Mouse (Mus musculus) heart, embryonic 11.5 days (tissue): ENCODE measurements at regions not wholly inside any gene's neighbourhood (a gene's known extent, or its start where the extent isn't known, plus 50 kb on each side); places are given as distances from the start of the nearest gene placed in this dataset.

Experiments
- ATAC-seq: fragments of 200-750 bp; cut with Nextera tagmentation; replicated peaks from 2 replicates; pipeline ENCODE4 v1.8.0; 2017; ENCODE audit warnings: moderate library complexity; ENCODE audit not compliant: insufficient number of reproducible peaks, low FRiP score, low TSS enrichment
- H3K27ac ChIP-seq: fragments of 300-500 bp; sonication (generic); 2 replicates; pipeline ENCODE4 v1.5.1; 2014; ENCODE audit warnings: mild to moderate bottlenecking, low read depth, low read length
- H3K27me3 ChIP-seq: fragments of 300-500 bp; sonication (generic); 2 replicates; pipeline ENCODE4 v1.6.1; 2014; ENCODE audit warnings: mild to moderate bottlenecking, low read length, mixed read lengths; ENCODE audit not compliant: control insufficient read depth, insufficient read depth
- H3K36me3 ChIP-seq: fragments of 300-500 bp; sonication (generic); 2 replicates; pipeline ENCODE4 v1.6.1; 2014; ENCODE audit warnings: mild to moderate bottlenecking, low read length, moderate library complexity, mixed read lengths; ENCODE audit not compliant: control insufficient read depth, insufficient read depth
- H3K4me1 ChIP-seq: fragments of 300-500 bp; sonication (generic); 2 replicates; pipeline ENCODE4 v1.6.1; 2014; ENCODE audit warnings: low read length; ENCODE audit not compliant: control insufficient read depth, insufficient read depth
- H3K4me2 ChIP-seq: fragments of 300-500 bp; sonication (generic); 2 replicates; pipeline ENCODE4 v1.6.1; 2014; ENCODE audit warnings: mild to moderate bottlenecking, moderate library complexity
- H3K4me3 ChIP-seq: fragments of 300-500 bp; sonication (generic); 2 replicates; pipeline ENCODE4 v1.5.1; 2014; ENCODE audit warnings: low read depth, low read length
- H3K9ac ChIP-seq: fragments of 300-500 bp; sonication (generic); 2 replicates; pipeline ENCODE4 v1.6.1; 2014; ENCODE audit warnings: mild to moderate bottlenecking, low read depth, low read length, moderate library complexity
- H3K9me3 ChIP-seq: fragments of 300-500 bp; sonication (generic); replicated peaks from 2 replicates; pipeline ENCODE4 v1.6.1; 2016; ENCODE audit warnings: low read length; ENCODE audit not compliant: control insufficient read depth
- WGBS: fragments of 180-500 bp; shearing (Covaris S2); extraction: QIAGEN DNeasy Blood & Tissue Kit; methylation state at CpG from one replicate; pipeline ENCODE4 v1.1.7; 2014; ENCODE audit not compliant: insufficient replicate concordance; 5-methylcytosine and 5-hydroxymethylcytosine counted together

- H3K36me3 ChIP-seq, result no peaks in the 10 kb centered on the region
- H3K4me1 ChIP-seq, result no peaks in the 10 kb centered on the region
- no peaks in the 10 kb centered on the region for H3K27me3 ChIP-seq
- no peak overlapping the region for H3K27ac ChIP-seq
- no peak overlapping the region for H3K9ac ChIP-seq
- 68% methylated on average over 3 of the region's 3 CpGs for WGBS
- no peaks in the 10 kb centered on the region for H3K9me3 ChIP-seq
- ATAC-seq, result no peak
- H3K4me2 ChIP-seq, result no peak overlapping the region
- no peak overlapping the region for H3K4me3 ChIP-seq
Measured at GRCm38 (mm10) chr2:114844389-114844771, 189.6 kb upstream of the Dph6 start.

GRCm38 (mm10) chr2:114848439-114848838 is 193.7 kb upstream of the Dph6 start:
- H3K27ac ChIP-seq, result no peak overlapping the region
- WGBS, result 78% methylated on average over 5 of the region's 5 CpGs

GRCm38 (mm10) chr2:114848914-114849313 is 194.2 kb upstream of the Dph6 start:
- H3K36me3 ChIP-seq, result no peaks in the 10 kb centered on the region
- 68% methylated on average over 2 of the region's 2 CpGs for WGBS

More at GRCm38 (mm10) chr2:114848439-114848838, 193.7 kb upstream of the Dph6 start:
- no peak for ATAC-seq
- Histone ChIP-seq H3K36me3 (no peaks in the 10 kb centered on the region), H3K4me2 (no peak overlapping the region), H3K9ac (no peak overlapping the region), H3K9me3 (no peaks in the 10 kb centered on the region), H3K4me1 (no peaks in the 10 kb centered on the region), H3K27me3 (no peaks in the 10 kb centered on the region), H3K4me3 (no peak overlapping the region)

GRCm38 (mm10) chr2:114853715-114854530 is 199.2 kb upstream of the Dph6 start:
- no peaks in the 10 kb centered on the region for H3K36me3 ChIP-seq
- no peak overlapping the region for H3K9ac ChIP-seq
- WGBS, result 43% methylated on average over 13 of the region's 13 CpGs
- H3K27me3 ChIP-seq, result no peaks in the 10 kb centered on the region
- no peak for ATAC-seq
- H3K4me3 ChIP-seq, result no peak overlapping the region
- H3K9me3 ChIP-seq, result no peaks in the 10 kb centered on the region
- H3K27ac ChIP-seq, result no peak overlapping the region
- H3K4me2 ChIP-seq, result no peak overlapping the region
- H3K4me1 ChIP-seq, result no peaks in the 10 kb centered on the region

More at GRCm38 (mm10) chr2:114848914-114849313, 194.2 kb upstream of the Dph6 start:
- no peak overlapping the region for H3K9ac ChIP-seq
- no peak overlapping the region for H3K4me3 ChIP-seq
- no peak overlapping the region for H3K4me2 ChIP-seq
- no peaks in the 10 kb centered on the region for H3K27me3 ChIP-seq
- no peak for ATAC-seq
- H3K27ac ChIP-seq, result no peak overlapping the region
- H3K9me3 ChIP-seq, result no peaks in the 10 kb centered on the region
- H3K4me1 ChIP-seq, result no peaks in the 10 kb centered on the region

GRCm38 (mm10) chr2:114872272-114872671 is 217.5 kb upstream of the Dph6 start:
- WGBS, result 72% methylated on average over 7 of the region's 7 CpGs

GRCm38 (mm10) chr2:114873090-114873489 is 218.3 kb upstream of the Dph6 start:
- no peaks in the 10 kb centered on the region for H3K36me3 ChIP-seq
- no peaks in the 10 kb centered on the region for H3K27me3 ChIP-seq
- no peaks in the 10 kb centered on the region for H3K4me1 ChIP-seq
- H3K4me3 ChIP-seq, result no peak overlapping the region
- no peak overlapping the region for H3K9ac ChIP-seq
- H3K9me3 ChIP-seq, result no peaks in the 10 kb centered on the region
- no peak overlapping the region for H3K4me2 ChIP-seq
- no peak overlapping the region for H3K27ac ChIP-seq
- no peak for ATAC-seq
- WGBS, result 65% methylated on average over 4 of the region's 4 CpGs

More at GRCm38 (mm10) chr2:114872272-114872671, 217.5 kb upstream of the Dph6 start:
- no peak overlapping the region for H3K4me3 ChIP-seq
- no peak overlapping the region for H3K4me2 ChIP-seq
- H3K27ac ChIP-seq, result no peak overlapping the region
- H3K9me3 ChIP-seq, result no peaks in the 10 kb centered on the region
- ATAC-seq, result no peak
- H3K36me3 ChIP-seq, result no peaks in the 10 kb centered on the region
- no peaks in the 10 kb centered on the region for H3K27me3 ChIP-seq
- no peaks in the 10 kb centered on the region for H3K4me1 ChIP-seq
- no peak overlapping the region for H3K9ac ChIP-seq

- Histone ChIP-seq H3K9ac (no peak overlapping the region), H3K36me3 (no peaks in the 10 kb centered on the region), H3K4me2 (no peak overlapping the region), H3K27me3 (no peaks in the 10 kb centered on the region), H3K4me1 (no peaks in the 10 kb centered on the region), H3K27ac (no peak overlapping the region), H3K4me3 (no peak overlapping the region), H3K9me3 (no peaks in the 10 kb centered on the region)
- no peak for ATAC-seq
- 52% methylated on average over 2 of the region's 2 CpGs for WGBS
Measured at GRCm38 (mm10) chr2:114879084-114879483, 224.3 kb upstream of the Dph6 start.

GRCm38 (mm10) chr2:114879784-114880183 is 225.0 kb upstream of the Dph6 start:
- Histone ChIP-seq H3K9ac (no peak overlapping the region), H3K4me3 (no peak overlapping the region), H3K4me1 (no peaks in the 10 kb centered on the region), H3K9me3 (no peaks in the 10 kb centered on the region), H3K36me3 (no peaks in the 10 kb centered on the region), H3K27ac (no peak overlapping the region), H3K4me2 (no peak overlapping the region), H3K27me3 (no peaks in the 10 kb centered on the region)
- WGBS, result 72% methylated on average over 2 of the region's 2 CpGs
- no peak for ATAC-seq

GRCm38 (mm10) chr2:114885734-114886260 is 231.0 kb upstream of the Dph6 start:
- Histone ChIP-seq H3K4me3 (no peak overlapping the region), H3K9me3 (no peaks in the 10 kb centered on the region), H3K4me1 (no peaks in the 10 kb centered on the region), H3K36me3 (no peaks in the 10 kb centered on the region), H3K4me2 (no peak overlapping the region), H3K27ac (no peak overlapping the region), H3K27me3 (no peaks in the 10 kb centered on the region), H3K9ac (no peak overlapping the region)
- 66% methylated on average over 2 of the region's 2 CpGs for WGBS
- no peak for ATAC-seq
